Mouse (Mus musculus) embryonic facial prominence, embryonic 12.5 days (tissue): ENCODE data around the gene Gapdhs. TPM values are rescaled to one million over a fixed set of nuclear protein-coding genes. Genes with fewer than 3 reads are reported as not detected.
"Not testable (repeated sequence)": the region's sequence is repeated elsewhere in the genome, so short reads cannot be mapped to it uniquely, and the experiment has no call there.

Experiments
- ATAC-seq: fragments of 200-750 bp; cut with Nextera tagmentation; 2 replicates; pipeline ENCODE4 v1.8.0; 2017; ENCODE audit not compliant: insufficient number of reproducible peaks, insufficient read depth, low FRiP score, low TSS enrichment
- H3K27ac ChIP-seq: fragments of 300-500 bp; sonication (generic); 2 replicates; pipeline ENCODE4 v1.5.1; 2016; ENCODE audit warnings: mild to moderate bottlenecking
- H3K27me3 ChIP-seq: fragments of 300-500 bp; sonication (generic); 2 replicates; pipeline ENCODE4 v1.6.1; 2016; ENCODE audit warnings: mild to moderate bottlenecking, moderate library complexity
- H3K36me3 ChIP-seq: fragments of 300-500 bp; sonication (generic); 2 replicates; pipeline ENCODE4 v1.6.1; 2016; ENCODE audit warnings: mild to moderate bottlenecking
- H3K4me1 ChIP-seq: fragments of 300-500 bp; sonication (generic); 2 replicates; pipeline ENCODE4 v1.6.1; 2016
- H3K4me2 ChIP-seq: fragments of 300-500 bp; sonication (generic); replicated peaks from 2 replicates; pipeline ENCODE4 v1.6.1; 2016; ENCODE audit warnings: mild to moderate bottlenecking, moderate library complexity
- H3K4me3 ChIP-seq: fragments of 300-500 bp; sonication (generic); 2 replicates; pipeline ENCODE4 v1.5.1; 2016; ENCODE audit warnings: mild to moderate bottlenecking
- H3K9ac ChIP-seq: fragments of 300-500 bp; sonication (generic); 2 replicates; pipeline ENCODE4 v1.6.1; 2016; ENCODE audit warnings: mild to moderate bottlenecking, moderate library complexity
- H3K9me3 ChIP-seq: fragments of 300-500 bp; sonication (generic); 2 replicates; pipeline ENCODE4 v1.6.1; 2016; ENCODE audit warnings: mild to moderate bottlenecking, moderate library complexity
- WGBS: fragments of 180-500 bp; shearing (Covaris S2); methylation state at CpG from one replicate; pipeline ENCODE4 v1.1.7; 2016; 5-methylcytosine and 5-hydroxymethylcytosine counted together
- polyA plus RNA-seq: library from polyadenylated mRNA; unstranded; fragments of >200 nt; fragmentation: Nextera tagmentation; extraction: Ambion mirVana; gene quantifications from 2 replicates; pipeline ENCODE4 v1.2.1, GENCODE M21; 2016

Gene Gapdhs
- polyA plus RNA-seq = 0.62 and 0.97 TPM in 2 replicates

- not testable (repeated sequence) for ATAC-seq, H3K4me1 ChIP-seq, H3K27ac ChIP-seq, H3K4me2 ChIP-seq, H3K36me3 ChIP-seq, H3K4me3 ChIP-seq, H3K9me3 ChIP-seq, H3K9ac ChIP-seq, H3K27me3 ChIP-seq
- 86% methylated on average over 2 of the region's 4 CpGs for WGBS
These were observed at the start of gene Gapdhs for GRCm38 (mm10) chr7:30743617-30744016. Gene Gapdhs, minus strand, starts transcription at chr7:30743681.

DNA sequence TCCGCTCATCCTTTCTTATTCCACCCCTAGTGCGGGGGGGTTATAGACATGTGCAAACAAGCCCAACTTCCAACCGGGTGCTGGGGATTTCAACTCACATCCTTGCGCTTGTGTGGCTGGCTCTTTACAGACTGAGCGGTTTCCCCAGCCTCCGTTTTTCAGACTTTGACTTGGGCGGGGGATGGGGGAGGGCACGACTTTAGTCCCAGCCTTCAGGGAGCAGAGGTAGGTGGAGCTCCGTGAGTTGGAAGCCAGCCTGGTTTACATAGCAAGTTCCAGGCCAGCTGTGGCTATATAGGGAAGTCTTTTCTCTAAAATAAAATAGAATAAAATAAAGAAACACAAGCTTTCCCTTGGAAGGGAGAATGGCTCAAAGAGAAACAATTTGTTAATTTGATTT is 48.4 kb upstream of the Gapdhs start:
- H3K4me2 ChIP-seq = no peak overlapping the region
- H3K9me3 ChIP-seq = no peaks in the 10 kb centered on the region
- H3K27me3 ChIP-seq = no peaks in the 10 kb centered on the region
- H3K9ac ChIP-seq = no peak overlapping the region
- 26% methylated on average over 9 of the region's 9 CpGs for WGBS
- no peak overlapping the region for H3K27ac ChIP-seq
- no peak for ATAC-seq
- no peaks in the 10 kb centered on the region for H3K4me1 ChIP-seq
- no peaks in the 10 kb centered on the region for H3K36me3 ChIP-seq
- H3K4me3 ChIP-seq = no peak overlapping the region

DNA sequence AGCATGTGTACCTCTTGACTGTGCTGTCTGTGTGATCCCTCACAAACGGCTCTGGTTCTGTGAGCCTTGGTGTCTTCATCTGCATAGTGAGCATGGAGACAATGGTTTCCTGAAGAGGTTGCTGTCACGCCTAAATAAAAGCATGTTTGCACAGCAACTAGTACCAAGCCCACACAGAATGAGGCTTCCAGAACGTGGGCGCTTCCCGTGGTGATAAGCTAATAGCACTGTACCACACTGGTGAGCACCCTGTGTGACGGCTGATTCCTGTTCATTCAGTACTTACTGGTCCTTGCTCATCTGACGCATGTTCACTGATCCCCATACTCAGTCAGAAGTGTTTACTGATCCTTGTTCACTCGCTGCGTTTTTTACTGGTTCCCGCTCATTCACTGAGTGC is 46.7 kb upstream of the Gapdhs start:
- Histone ChIP-seq H3K4me3 (no peak overlapping the region), H3K36me3 (no peaks in the 10 kb centered on the region), H3K4me1 (no peaks in the 10 kb centered on the region), H3K9me3 (no peaks in the 10 kb centered on the region), H3K4me2 (no peak overlapping the region), H3K27me3 (no peaks in the 10 kb centered on the region), H3K27ac (no peak overlapping the region), H3K9ac (no peak overlapping the region)
- ATAC-seq = no peak
- WGBS = 75% methylated on average over 10 of the region's 10 CpGs

DNA sequence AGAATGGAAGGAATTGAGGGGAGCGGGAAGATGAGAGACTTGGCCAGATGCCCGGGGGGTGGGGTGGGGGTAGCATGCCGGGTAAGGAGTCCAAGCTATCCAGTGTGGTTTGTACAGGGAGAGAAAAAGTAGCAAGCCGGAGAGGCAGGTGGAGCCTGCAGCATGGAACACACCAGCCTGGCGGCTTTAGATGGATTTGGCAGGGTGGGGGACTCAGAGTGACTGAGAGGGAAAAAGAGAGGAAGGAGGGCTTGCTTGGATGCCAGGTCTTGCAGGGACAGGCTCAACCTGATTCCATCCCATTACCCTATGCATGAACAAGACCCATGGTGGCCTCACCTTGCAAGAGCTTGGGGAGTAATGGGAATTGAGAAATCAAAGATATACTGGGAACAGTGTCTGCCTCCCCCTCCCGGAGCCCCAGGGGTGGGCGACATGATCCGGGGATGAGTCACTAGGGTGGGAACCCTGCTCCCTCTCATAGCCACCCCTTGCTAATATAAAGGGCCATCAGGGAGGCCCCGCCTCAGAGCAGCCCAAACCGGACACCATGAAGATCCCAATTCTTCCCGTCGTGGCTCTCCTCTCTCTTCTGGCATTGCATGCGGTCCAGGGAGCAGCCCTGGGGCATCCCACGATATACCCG is 44.0 kb upstream of the Gapdhs start, which contains the start of gene Krtdap:
Krtdap (plus strand) TSS at position 520 of the 646 bp plus-strand sequence.
- WGBS = 44% methylated on average over 15 of the region's 15 CpGs
- no peaks in the 10 kb centered on the region for H3K36me3 ChIP-seq
- H3K4me1 ChIP-seq = no peaks in the 10 kb centered on the region
- H3K9me3 ChIP-seq = no peaks in the 10 kb centered on the region
- no peaks in the 10 kb centered on the region for H3K27me3 ChIP-seq
- no peak within 1 kb of the TSS for H3K9ac ChIP-seq
- no peak within 1 kb of the TSS for H3K4me3 ChIP-seq
- ATAC-seq = no peak
- no peak within 1 kb of the TSS for H3K27ac ChIP-seq
- H3K4me2 ChIP-seq = no peak within 1 kb of the TSS

DNA sequence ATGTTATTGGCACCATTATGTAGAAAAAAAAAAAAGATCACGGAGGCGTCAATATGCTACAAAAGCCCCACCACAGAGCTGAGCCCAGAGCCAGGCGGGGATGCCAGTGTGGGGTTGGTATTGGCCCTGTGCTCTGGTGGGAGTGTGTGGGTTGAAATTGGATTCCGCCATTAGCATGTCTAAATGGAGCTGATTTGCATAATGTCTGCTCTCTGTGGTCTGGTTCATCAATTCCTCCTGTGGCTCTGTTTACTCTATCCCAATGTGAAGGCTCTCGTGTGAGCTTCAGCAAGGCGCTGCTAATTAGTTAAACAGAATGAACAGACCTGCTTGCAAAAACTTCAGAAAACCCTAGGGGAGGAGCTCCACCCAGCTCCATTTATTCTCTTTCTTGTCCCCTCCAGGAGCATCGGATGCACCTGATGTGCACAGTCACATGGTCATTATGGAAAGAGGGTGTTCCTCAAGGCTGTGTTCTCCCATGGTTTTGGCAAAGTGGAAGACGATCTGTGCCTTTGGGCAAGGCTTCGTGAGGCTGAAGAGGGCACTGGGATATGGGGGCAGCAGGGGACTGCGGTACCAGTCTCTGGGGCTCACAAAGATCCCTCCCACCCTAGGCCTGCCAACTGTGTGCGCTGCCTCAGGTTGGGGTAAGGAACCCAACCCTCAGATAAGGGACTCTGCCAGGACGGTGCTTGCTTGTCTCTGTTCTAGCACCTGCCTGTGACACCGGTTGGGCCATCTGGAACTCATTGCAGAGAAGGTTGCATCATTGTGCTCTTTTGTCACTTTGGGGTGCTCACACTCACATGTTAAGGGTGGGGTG is 42.5 kb upstream of the Gapdhs start:
- H3K9me3 ChIP-seq = no peaks in the 10 kb centered on the region
- WGBS = 69% methylated on average over 13 of the region's 13 CpGs
- no peak overlapping the region for H3K4me2 ChIP-seq
- H3K4me1 ChIP-seq = no peaks in the 10 kb centered on the region
- no peak overlapping the region for H3K9ac ChIP-seq
- no peaks in the 10 kb centered on the region for H3K36me3 ChIP-seq
- no peak overlapping the region for H3K4me3 ChIP-seq
- no peak for ATAC-seq
- H3K27ac ChIP-seq = no peak overlapping the region
- H3K27me3 ChIP-seq = no peaks in the 10 kb centered on the region

- no peaks in the 10 kb centered on the region for H3K27me3 ChIP-seq
- no peak for ATAC-seq
- H3K36me3 ChIP-seq = no peaks in the 10 kb centered on the region
- no peaks in the 10 kb centered on the region for H3K9me3 ChIP-seq
- no peaks in the 10 kb centered on the region for H3K4me1 ChIP-seq
- WGBS = 63% methylated on average over 1 of the region's 1 CpGs
- no peak overlapping the region for H3K9ac ChIP-seq
- no peak overlapping the region for H3K27ac ChIP-seq
- H3K4me2 ChIP-seq = no peak overlapping the region
- no peak overlapping the region for H3K4me3 ChIP-seq
These were observed 41.7 kb upstream of the Gapdhs start for GRCm38 (mm10) chr7:30785154-30785553.

- no peaks in the 10 kb centered on the region for H3K36me3 ChIP-seq
- whole genome bisulfite sequencing = 81% methylated on average over 3 of the region's 3 CpGs
These were observed 39.2 kb upstream of the Gapdhs start for GRCm38 (mm10) chr7:30782658-30783057.

DNA sequence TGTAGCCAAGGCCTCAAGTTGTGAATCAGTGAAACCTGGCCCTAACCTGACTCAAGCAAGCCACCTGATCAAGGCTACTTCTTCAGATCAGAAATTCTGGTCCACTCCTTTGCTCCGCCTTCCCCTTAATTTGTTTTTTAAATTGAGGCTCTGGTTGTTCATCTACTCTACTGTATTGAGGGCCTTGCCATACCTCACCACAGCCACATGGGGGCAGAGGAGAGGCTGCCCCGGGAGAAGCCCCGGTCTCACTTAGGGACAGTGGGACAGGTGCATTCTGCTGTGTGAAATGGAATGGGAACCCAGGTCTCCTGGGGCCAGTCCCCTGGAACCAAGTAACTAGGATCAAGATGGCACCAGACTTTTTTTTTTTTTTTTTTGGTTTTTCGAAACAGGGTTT is 38.3 kb upstream of the Gapdhs start:
- Histone ChIP-seq H3K4me3 (no peak overlapping the region), H3K4me2 (no peak overlapping the region), H3K9me3 (no peaks in the 10 kb centered on the region), H3K4me1 (no peaks in the 10 kb centered on the region), H3K27me3 (no peaks in the 10 kb centered on the region), H3K27ac (no peak overlapping the region), H3K36me3 (no peaks in the 10 kb centered on the region), H3K9ac (no peak overlapping the region)
- WGBS = 73% methylated on average over 4 of the region's 4 CpGs
- ATAC-seq = no peak

More at GRCm38 (mm10) chr7:30782658-30783057, 39.2 kb upstream of the Gapdhs start:
- Histone ChIP-seq H3K4me2 (no peak overlapping the region), H3K9me3 (no peaks in the 10 kb centered on the region), H3K27me3 (no peaks in the 10 kb centered on the region), H3K4me3 (no peak overlapping the region), H3K27ac (no peak overlapping the region), H3K4me1 (no peaks in the 10 kb centered on the region), H3K9ac (no peak overlapping the region)
- ATAC-seq = no peak

- no peak overlapping the region for H3K9ac ChIP-seq
- no peaks in the 10 kb centered on the region for H3K36me3 ChIP-seq
- H3K9me3 ChIP-seq = no peaks in the 10 kb centered on the region
- no peaks in the 10 kb centered on the region for H3K27me3 ChIP-seq
- H3K4me1 ChIP-seq = no peaks in the 10 kb centered on the region
- no peak for ATAC-seq
- H3K27ac ChIP-seq = no peak overlapping the region
- no peak overlapping the region for H3K4me2 ChIP-seq
- H3K4me3 ChIP-seq = no peak overlapping the region
- WGBS = 44% methylated on average over 1 of the region's 1 CpGs
These were observed 34.4 kb upstream of the Gapdhs start for GRCm38 (mm10) chr7:30777911-30778310.

- no peak for ATAC-seq
These were observed 33.6 kb upstream of the Gapdhs start for GRCm38 (mm10) chr7:30777081-30777579.

DNA sequence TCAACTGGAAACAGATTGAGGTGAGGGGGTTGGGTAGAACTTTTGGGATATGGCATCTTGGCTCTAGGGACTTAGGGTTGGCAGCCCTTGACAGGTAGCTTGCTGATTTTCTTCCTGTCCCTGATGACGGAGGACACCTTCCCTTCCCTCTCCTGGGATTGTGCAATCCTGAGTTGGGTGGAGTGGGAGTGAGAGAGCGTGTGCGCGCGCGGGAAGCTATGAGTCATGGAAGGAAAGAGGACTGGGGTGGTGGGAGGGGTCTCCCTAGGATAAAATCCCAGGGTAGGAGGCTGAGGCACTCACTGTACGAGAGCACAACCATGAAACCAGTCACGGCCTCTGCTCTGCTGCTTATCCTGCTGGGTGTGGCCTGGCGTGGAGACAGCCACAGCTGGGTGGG is 32.6 kb upstream of the Gapdhs start:
- Histone ChIP-seq H3K27me3 (no peaks in the 10 kb centered on the region), H3K4me3 (no peak overlapping the region), H3K4me1 (no peaks in the 10 kb centered on the region), H3K27ac (no peak overlapping the region), H3K9me3 (no peaks in the 10 kb centered on the region), H3K36me3 (no peaks in the 10 kb centered on the region), H3K4me2 (no peak overlapping the region), H3K9ac (no peak overlapping the region)
- ATAC-seq = no peak
- WGBS = 87% methylated on average over 9 of the region's 9 CpGs

More at GRCm38 (mm10) chr7:30777081-30777579, 33.6 kb upstream of the Gapdhs start:
- Histone ChIP-seq H3K36me3 (no peaks in the 10 kb centered on the region), H3K4me1 (no peaks in the 10 kb centered on the region), H3K9ac (no peak overlapping the region), H3K4me3 (no peak overlapping the region), H3K4me2 (no peak overlapping the region), H3K27ac (no peak overlapping the region), H3K27me3 (no peaks in the 10 kb centered on the region), H3K9me3 (no peaks in the 10 kb centered on the region)
- 39% methylated on average over 7 of the region's 7 CpGs for WGBS

DNA sequence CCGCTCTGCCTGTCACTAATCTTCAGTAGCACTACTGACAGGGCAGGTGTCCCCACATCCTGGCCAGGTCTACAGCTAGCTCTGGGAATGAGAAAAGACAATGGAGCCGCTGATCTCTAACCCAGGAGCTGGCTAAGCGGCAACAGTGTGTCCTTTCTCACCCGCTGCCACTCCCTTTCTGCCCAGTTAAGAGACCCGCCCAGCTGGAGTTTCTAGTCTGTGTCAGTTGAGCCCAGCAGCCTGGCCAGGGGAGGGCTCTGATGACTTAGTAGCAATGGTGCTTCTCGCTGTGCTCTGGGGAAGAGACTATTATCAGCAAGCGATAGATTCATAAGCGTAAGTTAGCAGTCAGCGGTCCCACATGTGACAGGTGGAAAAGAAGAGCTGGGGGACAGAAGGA is 25.8 kb upstream of the Gapdhs start:
- H3K4me1 ChIP-seq = no peaks in the 10 kb centered on the region
- H3K9ac ChIP-seq = no peak overlapping the region
- H3K9me3 ChIP-seq = no peaks in the 10 kb centered on the region
- 28% methylated on average over 9 of the region's 9 CpGs for WGBS
- no peaks in the 10 kb centered on the region for H3K27me3 ChIP-seq
- no peak for ATAC-seq
- no peak overlapping the region for H3K4me2 ChIP-seq
- H3K4me3 ChIP-seq = no peak overlapping the region
- no peaks in the 10 kb centered on the region for H3K36me3 ChIP-seq
- H3K27ac ChIP-seq = no peak overlapping the region
